Mouse (Mus musculus) kidney, postnatal 0 days (tissue): Measurements from ENCODE around the gene Rab3a. TPM values are rescaled to one million over a fixed set of nuclear protein-coding genes. Genes with fewer than 3 reads are reported as not detected.

Experiments used
- ATAC-seq: fragments of 200-750 bp; cut with Nextera tagmentation; replicated peaks from 2 replicates; pipeline ENCODE4 v1.8.0; 2017; ENCODE audit warnings: low read depth, moderate number of reproducible peaks, moderate TSS enrichment, moderate library complexity; ENCODE audit not compliant: low FRiP score
- DNase-seq: peaks from one replicate; pipeline ENCODE4 v3.0.0-alpha.2; 2016; ENCODE audit warnings: low spot score
- H3K27ac ChIP-seq: fragments of 300-500 bp; sonication (generic); 2 replicates; pipeline ENCODE4 v1.5.1; 2014; ENCODE audit warnings: mild to moderate bottlenecking
- H3K27me3 ChIP-seq: fragments of 300-500 bp; sonication (generic); 2 replicates; pipeline ENCODE4 v1.6.1; 2014; ENCODE audit warnings: low read length, mixed read lengths; ENCODE audit not compliant: insufficient read depth
- H3K36me3 ChIP-seq: fragments of 300-500 bp; sonication (generic); 2 replicates; pipeline ENCODE4 v1.6.1; 2014; ENCODE audit warnings: low read length, mixed read lengths; ENCODE audit not compliant: insufficient read depth
- H3K4me1 ChIP-seq: fragments of 300-500 bp; sonication (generic); replicated peaks from 2 replicates; pipeline ENCODE4 v1.6.1; 2014; ENCODE audit warnings: antibody characterized with exemption, low read length, mixed read lengths; ENCODE audit not compliant: insufficient read depth
- H3K4me2 ChIP-seq: fragments of 300-500 bp; sonication (generic); 2 replicates; pipeline ENCODE4 v1.6.1; 2014; ENCODE audit warnings: mild to moderate bottlenecking, low read length, moderate library complexity, mixed read lengths
- H3K4me3 ChIP-seq: fragments of 300-500 bp; sonication (generic); replicated peaks from 2 replicates; pipeline ENCODE4 v1.5.1; 2014; ENCODE audit warnings: low read depth, low read length
- H3K9ac ChIP-seq: fragments of 300-500 bp; sonication (generic); 2 replicates; pipeline ENCODE4 v1.6.1; 2014; ENCODE audit warnings: low read depth, low read length
- H3K9me3 ChIP-seq: fragments of 300-500 bp; sonication (generic); replicated peaks from 2 replicates; pipeline ENCODE4 v1.6.1; 2016; ENCODE audit warnings: low read length, inconsistent platforms, mixed read lengths
- CTCF ChIP-seq: IDR thresholded peaks from 2 replicates; pipeline ENCODE4 v1.5.1; 2016; ENCODE audit warnings: antibody characterized with exemption, low read depth, mild to moderate bottlenecking, moderate library complexity
- whole genome bisulfite sequencing: fragments of 180-500 bp; shearing (Covaris S2); extraction: QIAGEN DNeasy Blood & Tissue Kit; methylation state at CpG from one replicate; pipeline ENCODE4 v1.1.7; 2014; 5-methylcytosine and 5-hydroxymethylcytosine counted together
- polyA plus RNA-seq: library from polyadenylated mRNA; unstranded; fragments of >200 nt; fragmentation: Nextera tagmentation; extraction: Ambion mirVana; gene quantifications from 2 replicates; pipeline ENCODE4 v1.2.1, GENCODE M21; 2015

The Rab3a gene
- polyA plus RNA-seq, 1 experiment from 2014 or later, result 20.5 TPM

DNA sequence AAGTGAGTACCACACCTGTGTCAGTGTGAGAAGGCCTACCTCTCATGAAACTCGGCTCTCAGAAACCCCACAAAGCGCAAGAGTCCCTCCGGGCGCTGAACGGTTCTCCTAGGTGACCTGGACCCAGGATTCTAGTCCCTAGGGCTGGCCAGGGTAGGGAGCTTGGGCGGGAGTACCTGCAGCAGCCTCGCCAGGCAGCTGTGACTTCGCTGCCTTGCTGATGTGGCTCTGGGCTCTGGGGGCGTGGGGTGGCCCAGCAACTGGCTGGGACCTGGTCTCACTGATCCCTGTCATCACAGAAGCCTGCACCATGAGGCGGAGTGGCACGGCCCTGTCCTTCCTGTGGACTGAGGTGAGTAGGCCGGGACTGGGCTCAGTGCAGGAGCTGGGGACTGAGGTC lies 30.3 kb upstream of the Rab3a start:
- Histone ChIP-seq H3K4me2 (peak overlapping the region; percentile 46), H3K4me1 (no peaks in the 10 kb centered on the region), H3K27ac (peak overlapping the region; percentile 97), H3K9ac (peak overlapping the region; percentile 38; the same call in 1 of the 2 replicates), H3K36me3 (no peaks in the 10 kb centered on the region), H3K27me3 (no peaks in the 10 kb centered on the region), H3K9me3 (no peaks in the 10 kb centered on the region), H3K4me3 (no peak overlapping the region; the same call in 1 of the 2 replicates)
- no peak for DNase-seq
- WGBS, result 58% methylated on average over 12 of the region's 12 CpGs
- peak; percentile 6; the same call in 1 of the 2 replicates for ATAC-seq
- TF ChIP-seq CTCF, result no peak

DNA sequence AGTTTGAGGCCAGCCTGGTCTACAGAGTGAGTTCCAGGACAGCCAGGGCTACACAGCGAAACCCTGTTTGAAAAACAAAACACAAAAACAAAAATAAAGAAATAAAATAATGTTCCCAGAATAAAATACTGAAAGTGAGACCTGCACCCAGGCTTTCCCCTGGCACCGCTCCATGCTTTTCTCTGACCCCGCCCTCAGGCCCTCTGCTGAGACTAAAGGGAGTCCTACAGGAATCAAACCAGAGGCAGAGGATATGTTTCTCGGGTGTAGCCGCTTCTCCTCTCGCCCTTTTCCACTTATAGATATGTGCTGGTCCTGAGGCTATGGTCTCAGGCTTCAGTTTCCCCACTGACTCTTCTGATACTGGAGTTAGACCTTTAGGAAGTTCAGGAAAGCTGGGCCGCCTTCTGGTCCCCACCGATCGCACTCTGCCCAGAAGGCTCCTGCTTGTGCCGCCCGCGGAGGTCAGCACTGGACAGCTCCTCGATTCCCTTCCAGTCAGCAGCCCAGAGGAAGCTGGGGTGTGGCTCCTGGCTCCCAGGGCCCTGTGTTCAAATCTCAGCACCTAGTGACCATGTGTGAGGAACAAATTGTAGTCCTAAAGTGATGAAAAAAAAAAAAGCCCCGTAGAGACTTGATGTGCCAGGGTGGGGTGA lies 28.6 kb upstream of the Rab3a start:
- H3K9ac ChIP-seq, result no peak overlapping the region
- no peaks in the 10 kb centered on the region for H3K9me3 ChIP-seq
- peak; percentile 56 for DNase-seq
- no peak for TF ChIP-seq CTCF
- no peaks in the 10 kb centered on the region for H3K36me3 ChIP-seq
- no peak overlapping the region for H3K27ac ChIP-seq
- peaks cover 6% of the 10 kb centered on the region; the same call in 1 of the 2 replicates for H3K4me1 ChIP-seq
- H3K4me3 ChIP-seq, result no peak overlapping the region
- ATAC-seq, result no peak
- H3K4me2 ChIP-seq, result no peak overlapping the region
- 27% methylated on average over 14 of the region's 14 CpGs for WGBS
- peaks cover 3% of the 10 kb centered on the region; the same call in 1 of the 2 replicates for H3K27me3 ChIP-seq

DNA sequence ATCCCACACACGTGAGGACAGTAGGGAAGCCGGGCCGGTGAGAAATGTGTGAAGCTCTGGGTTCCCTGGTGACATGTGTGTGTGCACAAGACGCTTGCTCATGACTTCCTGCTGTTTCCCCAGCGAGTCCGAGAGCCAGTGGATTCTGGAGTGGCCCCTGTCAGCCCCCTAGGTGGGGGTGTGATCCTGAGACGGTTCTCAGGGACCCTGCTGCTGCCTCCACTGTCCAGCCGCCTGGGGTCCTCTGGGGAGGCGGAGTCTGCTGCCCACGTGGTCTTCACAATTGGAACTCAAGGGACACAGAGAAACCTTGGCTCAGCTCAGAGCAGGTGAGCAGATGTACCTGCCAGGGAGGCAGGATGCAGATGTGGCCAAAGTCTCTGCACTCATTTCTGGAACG lies 27.8 kb upstream of the Rab3a start:
- H3K36me3 ChIP-seq, result no peaks in the 10 kb centered on the region
- ATAC-seq (no peak), DNase-seq (no peak)
- 38% methylated on average over 11 of the region's 11 CpGs for WGBS
- peaks cover 3% of the 10 kb centered on the region; the same call in 1 of the 2 replicates for H3K27me3 ChIP-seq
- H3K4me1 ChIP-seq, result peaks cover 6% of the 10 kb centered on the region; the same call in 1 of the 2 replicates
- H3K4me3 ChIP-seq, result no peak overlapping the region
- H3K9ac ChIP-seq, result no peak overlapping the region
- no peak for TF ChIP-seq CTCF
- no peaks in the 10 kb centered on the region for H3K9me3 ChIP-seq
- H3K27ac ChIP-seq, result no peak overlapping the region
- no peak overlapping the region for H3K4me2 ChIP-seq

DNA sequence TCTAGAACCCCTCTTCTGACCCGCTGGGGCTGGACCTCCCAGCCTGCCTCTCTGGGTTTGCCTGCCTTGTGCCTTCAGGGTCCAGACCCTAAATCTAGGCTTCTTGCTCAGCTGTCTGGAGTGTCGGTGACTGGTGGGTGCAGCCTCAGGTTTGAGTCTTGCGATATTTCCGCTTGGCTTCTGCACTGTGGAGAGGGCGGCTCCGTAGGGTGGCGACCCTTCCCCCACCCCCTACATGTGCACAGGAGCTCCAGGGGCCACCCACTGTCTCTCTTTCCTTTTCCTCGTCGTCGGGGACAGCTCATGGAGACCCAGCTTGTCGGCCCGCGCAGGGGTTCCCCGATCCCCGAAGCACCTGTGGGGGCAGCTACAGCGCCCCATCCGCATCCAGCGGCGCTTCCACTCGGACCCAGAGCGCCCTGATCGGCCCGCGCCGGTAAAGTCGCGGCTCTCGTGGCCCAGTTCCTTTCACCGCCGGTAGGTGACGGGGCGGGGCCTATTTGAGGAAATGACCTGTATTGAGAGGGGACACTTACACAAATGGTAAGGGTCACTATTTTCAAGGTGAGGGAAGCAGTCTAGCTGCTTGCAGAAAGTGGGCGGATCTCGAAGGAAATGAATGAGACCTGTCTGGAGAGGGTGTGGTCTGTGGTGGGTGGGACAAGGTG lies 24.5 kb upstream of the Rab3a start:
- H3K9ac ChIP-seq, result peak overlapping the region; percentile 49; the same call in 1 of the 2 replicates
- DNase-seq, result peak; percentile 17

DNA sequence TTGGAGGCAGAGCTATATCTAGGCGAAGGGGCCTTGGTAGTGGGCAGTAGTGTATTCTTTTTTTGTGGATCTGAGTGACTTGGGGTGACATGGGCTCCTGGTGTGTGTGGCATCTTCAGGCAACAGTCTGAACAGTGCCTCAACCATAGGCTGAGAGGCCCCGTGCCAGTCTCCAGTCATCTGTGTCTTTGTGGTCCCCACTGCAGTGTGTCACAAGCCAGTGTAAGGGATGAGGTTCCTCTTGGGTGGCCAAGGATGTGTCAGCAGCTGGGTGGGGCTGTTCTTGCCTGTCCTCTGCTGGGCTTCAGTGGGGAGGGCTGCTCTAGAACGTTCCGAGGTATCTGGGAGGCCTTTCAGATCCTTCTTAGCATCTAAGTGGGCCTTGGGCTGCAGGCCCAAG lies 23.5 kb upstream of the Rab3a start:
- Histone ChIP-seq H3K27me3 (peaks cover 3% of the 10 kb centered on the region; the same call in 1 of the 2 replicates), H3K9ac (no peak overlapping the region), H3K4me2 (no peak overlapping the region), H3K9me3 (no peaks in the 10 kb centered on the region), H3K4me3 (no peak overlapping the region), H3K36me3 (no peaks in the 10 kb centered on the region), H3K27ac (no peak overlapping the region), H3K4me1 (peaks cover 6% of the 10 kb centered on the region; the same call in 1 of the 2 replicates)
- WGBS, result 68% methylated on average over 4 of the region's 4 CpGs
- TF ChIP-seq CTCF, result no peak
- DNase-seq, result no peak
- no peak for ATAC-seq

More for the DNA sequence above, 24.5 kb upstream of the Rab3a start:
- Histone ChIP-seq H3K36me3 (no peaks in the 10 kb centered on the region), H3K4me1 (peaks cover 6% of the 10 kb centered on the region; the same call in 1 of the 2 replicates), H3K27ac (no peak overlapping the region), H3K27me3 (peaks cover 3% of the 10 kb centered on the region; the same call in 1 of the 2 replicates), H3K4me3 (peak overlapping the region; percentile 31), H3K9me3 (no peaks in the 10 kb centered on the region), H3K4me2 (peak overlapping the region; percentile 53)
- TF ChIP-seq CTCF, result peak; percentile 52
- 4% methylated on average over 34 of the region's 34 CpGs for WGBS
- peak; percentile 50; the same call in 1 of the 2 replicates for ATAC-seq

DNA sequence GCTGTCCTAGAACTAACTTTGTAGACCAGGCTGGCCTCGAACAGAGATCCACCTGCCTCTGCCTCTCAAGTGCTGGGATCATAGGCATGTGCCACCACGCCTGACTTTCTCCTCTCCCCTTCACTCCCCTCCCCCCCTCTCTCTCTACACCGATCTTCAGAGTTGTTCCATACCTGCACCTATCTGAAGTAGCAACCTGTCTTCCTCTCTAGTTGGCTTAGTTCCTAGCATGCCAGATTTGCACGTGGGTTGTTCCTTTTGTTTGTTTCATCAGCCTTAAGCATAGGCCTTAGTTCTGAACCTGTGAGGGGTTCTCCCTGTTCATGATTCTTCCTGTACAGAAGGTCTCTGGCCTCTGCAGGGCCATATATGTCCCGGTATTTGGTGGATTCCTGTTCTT lies 16.8 kb upstream of the Rab3a start:
- H3K27ac ChIP-seq, result no peak overlapping the region
- no peaks in the 10 kb centered on the region for H3K36me3 ChIP-seq
- H3K9ac ChIP-seq, result no peak overlapping the region
- ATAC-seq (no peak), DNase-seq (no peak)
- no peak overlapping the region for H3K4me3 ChIP-seq
- 0 out of 2 replicates have a peak, but pooled peaks cover 1% of the 10 kb centered on the region for H3K4me1 ChIP-seq
- no peak overlapping the region for H3K4me2 ChIP-seq
- TF ChIP-seq CTCF, result no peak
- 0 out of 2 replicates have a peak, but pooled peaks cover 3% of the 10 kb centered on the region for H3K27me3 ChIP-seq
- H3K9me3 ChIP-seq, result no peaks in the 10 kb centered on the region
- WGBS, result 68% methylated on average over 5 of the region's 5 CpGs
